7 mouse cellular contexts compared by ENCODE assay signal in the genomic region with DNA sequence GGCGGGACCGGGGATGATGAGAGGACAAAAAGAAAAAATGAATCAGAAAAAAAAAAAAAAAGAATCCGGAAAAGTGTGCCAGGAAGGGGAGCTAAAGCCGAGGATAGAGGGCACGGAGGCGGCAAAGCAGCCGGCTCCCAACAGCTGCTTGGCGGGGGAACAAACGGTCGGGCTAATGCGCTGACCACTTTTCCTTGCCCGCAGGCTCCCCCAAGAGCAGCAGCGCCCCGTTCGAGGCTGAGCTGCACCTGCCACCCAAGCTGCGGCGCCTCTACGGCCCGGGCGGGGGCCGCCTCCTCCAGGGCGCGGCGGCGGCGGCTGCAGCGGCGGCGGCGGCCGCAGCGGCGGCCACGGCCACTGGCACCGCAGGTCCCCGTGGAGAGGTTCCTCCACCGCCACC. TPM values are rescaled to one million over a fixed set of nuclear protein-coding genes. Genes with fewer than 3 reads are reported as not detected.
DNase-seq lines count a peak whose midpoint lies in the region; ATAC-seq and TF ChIP-seq lines count a peak whose summit lies in the region.

No protein-coding gene starts in this region.

- H3K4me2 ChIP-seq in lung, embryonic 16.5 days (ENCODE audit: low read depth, low read length): peak overlapping the region; percentile 57
- peak overlapping the region; percentile 53 for H3K4me2 ChIP-seq in limb, embryonic 12.5 days

- no peak overlapping the region for H3K27ac ChIP-seq in lung, embryonic 16.5 days (ENCODE audit: low read length)
- H3K27ac ChIP-seq in forebrain, embryonic 10.5 days: peak overlapping the region; percentile 93
- H3K27ac ChIP-seq in limb, embryonic 12.5 days: no peak overlapping the region
- H3K27ac ChIP-seq in small intestine, adult 2 months (ENCODE audit: insufficient read depth, low read depth, low read length): no peak overlapping the region

- H3K36me3 ChIP-seq in lung, embryonic 16.5 days (ENCODE audit: control insufficient read depth, insufficient read depth, low read length): no peaks in the 10 kb centered on the region
- H3K36me3 ChIP-seq in forebrain, embryonic 10.5 days (replicated peaks): peaks cover 18% of the 10 kb centered on the region
- H3K36me3 ChIP-seq in limb, embryonic 12.5 days: no peaks in the 10 kb centered on the region
- H3K36me3 ChIP-seq in small intestine, adult 2 months (ENCODE audit: control insufficient read depth, insufficient read depth, low read length): no peaks in the 10 kb centered on the region

- peaks cover 7% of the 10 kb centered on the region; the same call in 1 of the 2 replicates for H3K4me1 ChIP-seq in lung, embryonic 16.5 days (replicated peaks; ENCODE audit: control insufficient read depth, insufficient read depth, low read length)
- peaks cover 21% of the 10 kb centered on the region for H3K4me1 ChIP-seq in forebrain, embryonic 10.5 days
- H3K4me1 ChIP-seq in limb, embryonic 12.5 days (replicated peaks): no peaks in the 10 kb centered on the region
- peaks cover 10% of the 10 kb centered on the region for H3K4me1 ChIP-seq in small intestine, adult 2 months (ENCODE audit: control insufficient read depth, insufficient read depth, insufficient read length, low read length)

- peak overlapping the region; percentile 38 for H3K4me3 ChIP-seq in lung, embryonic 16.5 days (ENCODE audit: low read length)
- peak overlapping the region; percentile 65 for H3K4me3 ChIP-seq in forebrain, embryonic 10.5 days
- peak overlapping the region; percentile 32 for H3K4me3 ChIP-seq in limb, embryonic 12.5 days (replicated peaks)
- peak overlapping the region; percentile 55 for H3K4me3 ChIP-seq in small intestine, adult 2 months (ENCODE audit: low read depth, low read length)

- 19% methylated on average over 19 of the region's 37 CpGs for WGBS in lung, embryonic 16.5 days
- 20% methylated on average over 21 of the region's 37 CpGs for WGBS in forebrain, embryonic 10.5 days
- WGBS in limb, embryonic 12.5 days: 19% methylated on average over 16 of the region's 37 CpGs
- 6% methylated on average over 23 of the region's 37 CpGs for WGBS in small intestine, adult 2 months

- peaks cover 80% of the 10 kb centered on the region for H3K27me3 ChIP-seq in lung, embryonic 16.5 days (ENCODE audit: control insufficient read depth, insufficient read depth, low read depth, low read length)
- H3K27me3 ChIP-seq in forebrain, embryonic 10.5 days (ENCODE audit: poor library complexity, severe bottlenecking): peaks cover 98% of the 10 kb centered on the region
- peaks cover 91% of the 10 kb centered on the region for H3K27me3 ChIP-seq in limb, embryonic 12.5 days
- H3K27me3 ChIP-seq in small intestine, adult 2 months (ENCODE audit: control insufficient read depth, insufficient read depth, low read length): peaks cover 68% of the 10 kb centered on the region

- TF ChIP-seq CTCF in small intestine, adult 2 months (IDR thresholded peaks at IDR 0.05; ENCODE audit: extremely low read depth, insufficient read length, insufficient replicate concordance, low read depth, low read length): no peak

- no peak for TF ChIP-seq POLR2A in small intestine, adult 2 months (IDR thresholded peaks at IDR 0.05; ENCODE audit: low read depth, low read length)

- no peaks in the 10 kb centered on the region; the same call in 1 of the 2 replicates for H3K9me3 ChIP-seq in lung, embryonic 16.5 days (ENCODE audit: control insufficient read depth, low read length)
- H3K9me3 ChIP-seq in forebrain, embryonic 10.5 days: no peaks in the 10 kb centered on the region
- no peaks in the 10 kb centered on the region for H3K9me3 ChIP-seq in limb, embryonic 12.5 days

- no peak overlapping the region for H3K9ac ChIP-seq in lung, embryonic 16.5 days (ENCODE audit: low read length)
- H3K9ac ChIP-seq in limb, embryonic 12.5 days (replicated peaks): no peak overlapping the region

- no peak for ATAC-seq in lung, embryonic 16.5 days (ENCODE audit: low read depth)
- no peak for ATAC-seq in limb, embryonic 12.5 days (ENCODE audit: insufficient number of reproducible peaks, insufficient read depth, low FRiP score, low TSS enrichment, low read depth)
- no peak for ATAC-seq in megakaryocyte-erythroid progenitor cell, adult 5-6 weeks (replicated peaks; ENCODE audit: low FRiP score, low TSS enrichment, poor library complexity, severe bottlenecking)

- DNase-seq in lung, postnatal 14 days: no peak
- DNase-seq in forebrain, embryonic 10.5 days (ENCODE audit: extremely low spot score, low spot score): no peak
- DNase-seq in gastrocnemius, postnatal 10 days: no peak

RNA-seq across cellular contexts. Expression of gene Arx, which starts 2.1 kb away (rescaled TPM):
- polyA plus RNA-seq in lung, embryonic 16.5 days (2015; fragmentation: Nextera tagmentation; extraction: Ambion mirVana): not detected in 2 replicates
- 22.1 and 24.6 TPM in 2 replicates for polyA plus RNA-seq in forebrain, embryonic 10.5 days (2016; fragmentation: Nextera tagmentation; extraction: Ambion mirVana)
- 0.61 and 0.76 TPM in 2 replicates for polyA plus RNA-seq in limb, embryonic 12.5 days (2016; fragmentation: Nextera tagmentation; extraction: Ambion mirVana)
- 0.32 and 1.0 TPM in 2 replicates for polyA plus RNA-seq in small intestine, adult 2 months (2012; rRNA removed)
- total RNA-seq in megakaryocyte-erythroid progenitor cell, adult 5-6 weeks (2014; fragmentation: Nextera tagmentation): not detected in 2 replicates
- total RNA-seq in megakaryocyte-erythroid progenitor cell, adult 5-6 weeks (2017): not detected in 2 replicates
- total RNA-seq in gastrocnemius, postnatal 10 days (2021): under 1 TPM; 0.66 to 0.75 TPM

Comparison
In these comparisons a context has a peak if more than half of its experiments do, and no peak if none do; other contexts are left out.
1. RNA of gene Arx, which starts 2.1 kb away (polyA plus RNA-seq): 22.1 to 24.6 TPM in forebrain, embryonic 10.5 days; 0.32 to 1.0 TPM in small intestine, adult 2 months, 0.61 to 0.76 TPM in limb, embryonic 12.5 days and not detected in lung, embryonic 16.5 days; every median in the first group is over 10 times any median in the second.
2. Peak in every context shown above with its lines, with median percentiles within 50 percentile points of each other: H3K4me3 ChIP-seq.